Mouse (Mus musculus): ENCODE results near the gene Ube2t.

DNA sequence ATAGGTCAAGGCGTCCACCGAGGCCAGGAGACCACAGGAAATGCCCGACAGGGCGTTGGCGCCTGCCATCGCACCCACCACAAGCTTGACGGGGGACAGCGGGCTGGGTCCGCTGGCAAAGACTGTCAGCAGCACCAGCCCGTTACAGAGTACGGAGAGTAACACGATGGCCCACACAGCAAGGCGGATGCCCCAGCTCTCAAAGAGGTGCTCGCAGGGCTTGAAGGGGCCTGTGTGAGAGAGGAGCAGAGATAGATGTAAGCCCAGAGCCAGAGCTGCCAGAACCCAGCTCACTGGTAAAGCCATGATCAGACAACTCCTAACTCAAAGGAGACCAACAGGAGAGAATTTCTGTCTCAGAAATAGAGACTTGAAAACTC lies 25.6 kb downstream of the Ube2t start:
- TF ChIP-seq CTCF (IDR thresholded peaks at IDR 0.05; ENCODE audit: extremely low read depth, insufficient read length, insufficient replicate concordance, low read depth, low read length) = no peak
- no peak for TF ChIP-seq POLR2A (IDR thresholded peaks at IDR 0.05; ENCODE audit: low read depth, low read length)

Data from small intestine, adult 2 months (tissue).